Mouse (Mus musculus): ENCODE data around the gene Slc25a13. TPM values are rescaled to one million over a fixed set of nuclear protein-coding genes. Genes with fewer than 3 reads are reported as not detected.
"Not testable (repeated sequence)": the region's sequence is repeated elsewhere in the genome, so short reads cannot be mapped to it uniquely, and the experiment has no call there.

The Slc25a13 gene
- polyA plus RNA-seq, 1 experiment from 2014 or later: 8.7 TPM

DNA sequence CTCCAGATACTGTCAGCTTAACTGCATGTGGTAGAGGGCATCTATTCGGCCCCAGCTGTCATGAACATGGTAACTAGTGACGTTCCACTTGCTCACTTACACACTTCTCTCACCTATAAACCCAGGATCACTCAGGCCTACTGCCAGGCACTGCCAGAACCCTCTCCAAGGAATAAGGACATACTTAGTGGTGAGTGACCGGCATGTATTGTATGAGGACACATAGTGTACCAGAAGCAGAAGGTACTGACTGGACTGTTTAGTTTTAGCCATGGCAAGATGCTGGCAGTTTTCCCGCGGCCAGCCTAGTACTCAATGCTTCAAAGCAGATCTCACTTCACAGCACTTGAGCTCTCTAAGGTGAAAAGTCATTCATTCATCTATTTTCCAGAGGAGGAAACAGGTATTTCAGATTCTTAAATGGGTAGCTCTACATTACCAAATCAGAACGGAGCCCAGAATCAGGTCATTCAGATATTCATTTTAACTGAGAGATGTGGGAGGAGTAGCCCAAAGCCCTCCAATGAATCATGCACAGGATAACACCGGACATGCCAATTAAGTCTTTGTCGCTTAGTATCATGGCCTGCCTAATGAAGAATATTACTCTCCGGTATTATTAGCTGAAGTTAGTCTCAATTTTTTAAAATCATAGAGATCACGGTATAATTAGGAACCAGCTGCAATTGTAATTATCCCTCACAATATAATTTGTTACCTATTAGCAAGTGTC lies 17.7 kb downstream of the Slc25a13 start:
- Histone ChIP-seq H3K27me3 (no peaks in the 10 kb centered on the region), H3K4me1 (replicated peaks) (no peaks in the 10 kb centered on the region), H3K9ac (replicated peaks) (no peak overlapping the region), H3K4me3 (replicated peaks) (no peak overlapping the region), H3K4me2 (replicated peaks) (no peak overlapping the region), H3K27ac (no peak overlapping the region), H3K9me3 (no peaks in the 10 kb centered on the region), H3K36me3 (no peaks in the 10 kb centered on the region)
- no peak for ATAC-seq
- WGBS: 92% methylated on average over 10 of the region's 10 CpGs

DNA sequence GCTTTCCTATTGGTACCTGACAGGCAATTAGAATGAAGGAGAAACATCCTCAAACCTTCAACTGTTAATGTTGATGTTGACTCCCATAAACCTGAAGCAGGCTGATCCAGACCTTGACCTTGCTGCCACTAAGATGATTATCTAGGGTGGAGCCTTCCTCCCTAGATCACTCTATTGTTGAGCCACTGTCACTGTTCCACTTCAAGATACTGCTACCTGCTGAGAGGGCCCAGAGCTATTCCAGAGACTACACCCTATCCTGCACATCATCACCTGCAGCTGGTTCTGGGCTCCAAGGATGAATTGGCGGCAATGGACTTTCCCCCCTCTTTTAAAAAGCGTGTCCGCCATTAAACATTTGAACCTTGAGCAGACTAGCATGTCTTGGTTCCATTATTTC lies 18.9 kb downstream of the Slc25a13 start:
- not testable (repeated sequence) for H3K9me3 ChIP-seq; H3K36me3 ChIP-seq; H3K4me3 ChIP-seq (replicated peaks); H3K4me1 ChIP-seq (replicated peaks); H3K27ac ChIP-seq; H3K4me2 ChIP-seq (replicated peaks); H3K27me3 ChIP-seq; ATAC-seq; H3K9ac ChIP-seq (replicated peaks)
- WGBS: 97% methylated on average over 3 of the region's 3 CpGs

DNA sequence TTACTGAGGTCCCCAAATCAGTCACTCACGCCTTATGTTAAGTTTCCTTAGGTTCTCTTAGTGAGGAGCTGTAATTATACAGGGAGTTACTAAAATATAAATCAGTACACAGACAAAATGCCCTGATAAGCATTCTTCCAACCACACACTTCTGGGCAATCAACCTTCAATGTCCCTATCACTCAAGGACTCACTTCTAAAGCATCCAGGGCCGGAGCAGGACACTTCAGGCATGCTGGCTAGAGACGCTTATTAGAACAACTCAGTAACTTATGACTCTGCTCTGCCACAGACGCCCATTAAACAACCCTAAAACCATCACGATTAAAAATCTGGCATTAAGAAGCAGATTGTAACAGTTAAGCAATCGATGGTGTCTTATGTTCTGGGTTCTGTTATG lies 19.6 kb downstream of the Slc25a13 start:
- WGBS: 93% methylated on average over 6 of the region's 6 CpGs
- Histone ChIP-seq H3K4me1 (replicated peaks) (no peaks in the 10 kb centered on the region), H3K4me3 (replicated peaks) (no peak overlapping the region)

DNA sequence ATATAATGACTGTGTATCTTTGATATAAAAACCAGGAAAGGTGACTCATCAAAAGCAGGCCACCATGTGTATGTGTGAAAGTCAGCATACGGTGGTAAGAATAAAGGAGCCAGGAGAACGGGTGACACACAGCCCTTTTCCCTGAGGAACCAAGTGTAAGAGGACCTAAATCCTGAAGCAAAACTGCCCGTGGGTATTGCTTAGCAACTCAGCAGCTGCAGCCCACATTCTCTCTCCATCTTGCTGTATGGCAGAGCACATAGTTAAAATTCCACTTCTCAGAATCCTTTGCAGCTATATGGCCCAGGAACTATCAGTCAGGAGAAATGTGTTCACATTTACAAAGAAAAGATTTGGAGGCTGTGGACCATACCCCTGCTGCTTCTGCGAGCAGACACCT lies 20.4 kb downstream of the Slc25a13 start:
- H3K27me3 ChIP-seq: no peaks in the 10 kb centered on the region
- H3K27ac ChIP-seq: no peak overlapping the region
- ATAC-seq: no peak

More for the DNA sequence above, 19.6 kb downstream of the Slc25a13 start:
- Histone ChIP-seq H3K27ac (no peak overlapping the region), H3K27me3 (no peaks in the 10 kb centered on the region), H3K9me3 (no peaks in the 10 kb centered on the region), H3K36me3 (no peaks in the 10 kb centered on the region), H3K9ac (replicated peaks) (no peak overlapping the region), H3K4me2 (replicated peaks) (no peak overlapping the region)
- ATAC-seq: no peak

DNA sequence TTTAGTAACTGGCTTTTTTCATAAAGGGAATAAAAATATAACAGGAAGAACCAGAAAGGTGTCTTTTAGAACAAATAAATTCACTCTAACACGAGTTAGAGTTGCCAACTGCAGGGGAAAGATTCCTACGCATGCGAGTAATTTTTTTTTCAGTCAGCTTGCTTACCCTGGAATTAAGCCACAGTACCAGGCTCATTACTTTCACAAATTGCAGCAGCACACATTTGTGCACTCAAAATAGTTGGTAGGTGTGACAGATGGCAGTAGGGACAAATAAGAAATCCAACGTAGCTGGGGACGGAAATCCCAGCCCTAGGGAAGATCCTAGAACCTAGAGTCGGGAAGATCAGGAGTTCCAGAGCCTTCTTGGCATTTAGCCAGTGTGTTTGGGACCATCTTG lies 22.1 kb downstream of the Slc25a13 start:
- H3K4me2 ChIP-seq (replicated peaks): no peak overlapping the region
- no peaks in the 10 kb centered on the region for H3K36me3 ChIP-seq
- no peak overlapping the region for H3K4me3 ChIP-seq (replicated peaks)
- no peaks in the 10 kb centered on the region for H3K27me3 ChIP-seq
- ATAC-seq: no peak
- no peak overlapping the region for H3K9ac ChIP-seq (replicated peaks)
- no peaks in the 10 kb centered on the region for H3K4me1 ChIP-seq (replicated peaks)
- WGBS: 92% methylated on average over 6 of the region's 6 CpGs
- no peaks in the 10 kb centered on the region for H3K9me3 ChIP-seq
- H3K27ac ChIP-seq: no peak overlapping the region

More for the DNA sequence above, 20.4 kb downstream of the Slc25a13 start:
- H3K4me2 ChIP-seq (replicated peaks): no peak overlapping the region
- H3K4me1 ChIP-seq (replicated peaks): no peaks in the 10 kb centered on the region
- 79% methylated on average over 4 of the region's 4 CpGs for WGBS
- no peak overlapping the region for H3K4me3 ChIP-seq (replicated peaks)
- H3K36me3 ChIP-seq: no peaks in the 10 kb centered on the region
- no peaks in the 10 kb centered on the region for H3K9me3 ChIP-seq
- no peak overlapping the region for H3K9ac ChIP-seq (replicated peaks)

DNA sequence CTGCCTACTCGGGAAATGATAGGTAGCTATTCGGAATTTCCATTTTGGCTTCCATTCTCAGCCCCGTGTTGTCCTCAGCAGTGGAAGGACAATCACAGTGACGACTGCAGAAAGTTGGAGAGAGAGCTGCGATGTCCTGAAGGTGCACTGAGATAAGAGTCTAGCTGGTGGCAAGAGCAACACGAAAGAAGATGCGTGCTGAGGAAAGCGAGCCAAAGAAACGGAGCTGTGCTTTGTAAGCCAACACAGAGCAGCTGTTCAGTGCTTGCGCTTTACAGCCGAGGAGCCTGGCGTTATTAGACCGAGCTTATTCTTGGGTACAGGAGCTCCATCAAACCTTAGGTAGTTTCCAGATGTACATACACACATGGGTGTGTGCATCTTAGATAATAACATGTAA lies 23.1 kb downstream of the Slc25a13 start:
- 97% methylated on average over 13 of the region's 13 CpGs for WGBS
- Histone ChIP-seq H3K27me3 (no peaks in the 10 kb centered on the region), H3K9me3 (no peaks in the 10 kb centered on the region), H3K9ac (replicated peaks) (no peak overlapping the region), H3K4me1 (replicated peaks) (no peaks in the 10 kb centered on the region), H3K27ac (no peak overlapping the region), H3K4me3 (replicated peaks) (no peak overlapping the region), H3K36me3 (no peaks in the 10 kb centered on the region), H3K4me2 (replicated peaks) (no peak overlapping the region)
- ATAC-seq: no peak

DNA sequence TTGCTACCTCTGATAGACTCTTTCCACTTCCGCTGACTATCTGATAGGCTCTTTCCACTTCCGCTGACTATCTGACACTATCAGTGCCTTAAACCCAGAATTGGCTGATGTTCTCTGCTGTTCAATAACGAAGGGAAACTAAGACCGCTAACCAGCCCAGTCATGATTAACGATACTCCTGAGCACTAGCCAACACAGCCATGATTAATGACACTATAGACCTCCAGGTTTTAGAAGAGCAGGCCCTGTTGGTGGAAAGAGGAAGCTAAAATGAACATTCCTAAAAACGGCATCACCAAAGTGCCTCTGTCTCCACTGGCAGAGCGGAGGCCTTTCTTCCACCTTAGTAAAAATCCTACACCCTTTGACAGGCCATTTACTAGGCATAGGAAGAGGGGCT lies 24.6 kb downstream of the Slc25a13 start:
- Histone ChIP-seq H3K27me3 (no peaks in the 10 kb centered on the region), H3K9me3 (no peaks in the 10 kb centered on the region), H3K4me3 (replicated peaks) (no peak overlapping the region), H3K4me2 (replicated peaks) (no peak overlapping the region), H3K9ac (replicated peaks) (no peak overlapping the region), H3K4me1 (replicated peaks) (no peaks in the 10 kb centered on the region), H3K36me3 (no peaks in the 10 kb centered on the region), H3K27ac (no peak overlapping the region)
- ATAC-seq: no peak
- WGBS: 94% methylated on average over 7 of the region's 7 CpGs

DNA sequence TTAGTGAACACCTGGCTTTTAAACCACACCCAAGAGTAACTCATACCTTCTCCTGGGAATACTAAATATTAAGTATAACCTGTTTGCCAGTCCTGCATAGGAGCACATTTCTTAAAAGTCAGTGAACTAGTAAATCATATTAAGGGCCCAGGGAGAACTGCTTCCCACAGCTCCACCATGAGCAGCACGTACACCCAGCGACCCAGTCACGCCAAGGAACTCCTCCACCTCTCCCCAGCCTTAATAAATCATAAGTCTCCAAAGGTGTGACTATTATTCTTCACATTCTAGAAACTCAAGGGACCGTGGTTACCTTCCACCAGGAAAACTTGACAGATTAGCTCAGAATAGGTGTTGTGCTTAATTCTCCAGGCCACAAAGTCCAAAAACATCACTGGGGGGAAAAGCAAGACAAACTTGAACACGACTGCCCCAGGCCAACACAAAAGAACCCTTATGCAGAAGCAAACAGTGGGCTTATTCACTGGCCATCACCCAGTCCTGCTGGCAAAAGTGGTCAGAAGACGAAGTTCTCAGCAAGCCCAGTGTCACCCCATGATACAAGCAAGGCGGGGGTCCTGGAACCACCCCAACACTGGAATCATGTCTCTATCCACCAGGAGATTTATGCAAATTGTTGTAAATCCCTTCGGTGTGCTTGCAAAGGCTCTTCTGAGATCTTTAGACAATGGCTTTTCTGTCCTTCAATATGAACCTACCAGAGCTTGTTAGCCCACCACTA lies 25.2 kb downstream of the Slc25a13 start:
- H3K9me3 ChIP-seq: no peaks in the 10 kb centered on the region
- 80% methylated on average over 8 of the region's 8 CpGs for WGBS
- ATAC-seq: no peak

DNA sequence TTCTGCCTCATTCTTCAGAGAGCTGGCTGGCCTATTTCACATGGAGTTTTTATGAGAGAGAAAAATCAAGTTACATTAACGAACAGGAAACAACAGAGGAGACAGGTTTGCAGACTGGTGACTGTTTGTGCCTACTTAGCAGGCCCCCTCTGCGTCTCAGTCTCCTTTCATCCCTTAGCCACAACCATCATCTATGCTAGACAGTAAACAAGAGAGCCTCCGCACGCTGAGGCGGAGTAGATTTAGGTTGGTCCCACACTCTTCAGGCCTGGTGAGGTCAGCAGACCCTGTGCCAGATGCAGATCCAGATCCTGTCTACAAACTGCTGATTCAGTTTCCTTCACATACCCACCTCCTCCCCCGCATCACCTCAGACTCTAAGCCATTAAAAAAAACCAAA lies 28.0 kb downstream of the Slc25a13 start:
- H3K27ac ChIP-seq: no peak overlapping the region
- no peak overlapping the region for H3K4me2 ChIP-seq (replicated peaks)
- H3K36me3 ChIP-seq: no peaks in the 10 kb centered on the region
- H3K4me1 ChIP-seq (replicated peaks): no peaks in the 10 kb centered on the region
- no peaks in the 10 kb centered on the region for H3K27me3 ChIP-seq
- H3K9me3 ChIP-seq: no peaks in the 10 kb centered on the region
- ATAC-seq: no peak
- H3K4me3 ChIP-seq (replicated peaks): no peak overlapping the region
- no peak overlapping the region for H3K9ac ChIP-seq (replicated peaks)
- 90% methylated on average over 6 of the region's 6 CpGs for WGBS

More for the DNA sequence above, 25.2 kb downstream of the Slc25a13 start:
- H3K4me1 ChIP-seq (replicated peaks): no peaks in the 10 kb centered on the region
- H3K4me3 ChIP-seq (replicated peaks): no peak overlapping the region
- H3K9ac ChIP-seq (replicated peaks): no peak overlapping the region
- H3K27me3 ChIP-seq: no peaks in the 10 kb centered on the region
- no peaks in the 10 kb centered on the region for H3K36me3 ChIP-seq
- no peak overlapping the region for H3K27ac ChIP-seq
- H3K4me2 ChIP-seq (replicated peaks): no peak overlapping the region

DNA sequence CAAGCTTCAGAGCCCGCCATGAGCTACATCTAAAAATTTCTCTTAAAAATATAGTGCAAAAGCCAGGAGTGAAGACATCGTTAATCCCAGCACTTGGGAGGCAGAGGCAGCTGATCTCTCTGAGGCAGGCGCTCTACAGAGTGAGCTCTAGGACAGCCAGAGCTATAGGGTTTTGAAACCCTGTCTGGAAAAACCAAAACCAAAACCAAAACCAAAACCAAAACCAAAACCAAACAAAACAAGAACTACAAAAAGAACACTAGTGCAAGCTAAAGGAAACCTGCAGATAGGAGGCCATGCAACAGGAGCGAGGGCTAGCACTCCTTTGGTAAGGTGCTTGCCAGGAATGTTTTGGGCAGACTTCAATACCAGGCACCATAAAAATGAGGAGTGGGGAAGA lies 30.5 kb downstream of the Slc25a13 start:
- Histone ChIP-seq H3K9me3 (no peaks in the 10 kb centered on the region), H3K9ac (replicated peaks) (no peak overlapping the region), H3K4me2 (replicated peaks) (no peak overlapping the region), H3K36me3 (no peaks in the 10 kb centered on the region), H3K27ac (no peak overlapping the region), H3K4me3 (replicated peaks) (no peak overlapping the region), H3K27me3 (no peaks in the 10 kb centered on the region), H3K4me1 (replicated peaks) (no peaks in the 10 kb centered on the region)
- no peak for ATAC-seq
- WGBS: 88% methylated on average over 4 of the region's 4 CpGs

DNA sequence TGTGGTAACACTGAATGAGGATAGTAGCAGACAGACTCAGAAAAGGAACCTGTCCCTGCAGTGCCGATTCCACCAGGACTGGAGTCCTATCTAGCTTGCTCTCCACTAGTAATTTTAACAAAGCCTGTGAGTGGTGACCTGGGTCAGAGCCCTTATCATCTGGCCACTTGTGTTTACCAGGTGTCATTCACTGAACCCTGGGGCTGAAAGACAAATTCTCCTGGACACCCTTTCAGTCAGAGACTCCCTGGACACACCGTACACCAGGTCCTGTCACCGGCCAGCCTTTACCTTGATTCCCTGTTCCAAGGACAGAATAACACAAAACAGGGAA lies 31.3 kb downstream of the Slc25a13 start:
- Histone ChIP-seq H3K27ac (no peak overlapping the region), H3K9me3 (no peaks in the 10 kb centered on the region), H3K9ac (replicated peaks) (no peak overlapping the region), H3K36me3 (no peaks in the 10 kb centered on the region), H3K4me2 (replicated peaks) (no peak overlapping the region), H3K4me3 (replicated peaks) (no peak overlapping the region), H3K27me3 (no peaks in the 10 kb centered on the region), H3K4me1 (replicated peaks) (no peaks in the 10 kb centered on the region)
- WGBS: 92% methylated on average over 3 of the region's 3 CpGs
- ATAC-seq: no peak

DNA sequence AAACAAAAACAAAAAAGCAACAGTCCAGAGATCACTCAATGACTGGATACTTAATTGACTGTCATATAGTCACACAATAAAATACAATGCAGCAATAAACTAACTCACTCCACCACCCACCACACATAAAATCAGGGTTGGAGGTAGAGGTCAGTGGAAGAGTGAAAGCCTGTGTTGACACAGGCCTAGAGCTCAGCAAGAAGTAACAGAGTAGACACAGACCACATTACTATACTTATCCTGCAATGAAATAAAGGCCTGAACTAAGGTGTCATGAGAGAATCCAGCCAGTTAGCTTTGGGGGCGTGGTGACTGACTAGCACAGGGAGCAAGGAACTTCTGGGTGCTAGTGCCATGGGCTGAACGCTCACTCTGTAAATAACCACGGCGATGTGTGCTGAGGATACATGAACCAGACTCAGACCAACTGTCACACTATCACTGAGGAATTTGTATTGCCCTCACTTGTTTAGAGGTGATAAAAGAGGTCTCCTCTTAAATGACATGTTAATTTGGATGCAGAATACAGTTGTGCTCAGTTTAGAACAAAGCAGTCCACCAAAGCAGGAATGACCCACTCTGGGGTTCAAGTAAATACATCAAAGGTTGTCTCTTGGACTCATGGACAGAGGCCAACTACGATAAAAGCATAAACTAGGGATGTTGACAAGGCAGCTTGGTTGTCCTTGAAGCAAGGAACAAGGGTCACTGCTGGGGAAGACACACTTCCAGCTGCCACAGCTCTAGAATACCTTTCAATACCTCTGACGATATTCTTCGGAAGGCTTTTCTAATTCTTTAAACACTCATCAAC lies 31.8 kb downstream of the Slc25a13 start:
- H3K27ac ChIP-seq: no peak overlapping the region
- H3K4me1 ChIP-seq (replicated peaks): no peaks in the 10 kb centered on the region
- 89% methylated on average over 7 of the region's 7 CpGs for WGBS
- H3K27me3 ChIP-seq: no peaks in the 10 kb centered on the region
- no peak overlapping the region for H3K9ac ChIP-seq (replicated peaks)
- no peak for ATAC-seq
- H3K4me3 ChIP-seq (replicated peaks): no peak overlapping the region
- H3K4me2 ChIP-seq (replicated peaks): no peak overlapping the region
- H3K36me3 ChIP-seq: no peaks in the 10 kb centered on the region
- no peaks in the 10 kb centered on the region for H3K9me3 ChIP-seq

Measured in midbrain, embryonic 13.5 days (tissue).